8 mouse cellular contexts compared by ENCODE assay signal in the genomic region with DNA sequence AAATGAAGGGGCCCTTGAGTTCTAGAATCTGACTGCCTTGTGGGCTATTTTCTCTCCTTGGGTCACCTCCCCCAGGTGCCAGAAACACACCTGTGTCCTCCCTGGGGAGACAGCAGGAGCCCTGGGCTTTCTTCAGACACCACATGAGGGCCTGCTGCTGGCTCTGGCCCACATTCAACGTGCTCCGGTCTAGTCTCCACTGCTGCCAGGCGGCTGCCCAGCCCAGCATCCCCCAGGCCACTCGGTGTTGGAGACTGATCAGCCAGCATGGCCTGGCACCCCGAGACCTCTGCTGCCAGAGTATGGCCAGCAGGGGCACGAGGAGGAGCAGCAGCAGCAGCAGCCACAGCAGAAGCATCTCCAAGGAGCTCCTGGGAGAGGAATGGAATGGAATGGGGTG. TPM values are rescaled to one million over a fixed set of nuclear protein-coding genes. Genes with fewer than 3 reads are reported as not detected.
DNase-seq lines count a peak whose midpoint lies in the region; ATAC-seq and TF ChIP-seq lines count a peak whose summit lies in the region.

No protein-coding gene starts in this region.

- ATAC-seq in embryonic facial prominence, embryonic 12.5 days (ENCODE audit: insufficient number of reproducible peaks, insufficient read depth, low FRiP score, low TSS enrichment) = no peak
- ATAC-seq in intestine, embryonic 15.5 days = 0 out of 2 replicates have a peak, but pooled peaks have one; percentile 15
- ATAC-seq in neural tube, embryonic 11.5 days (ENCODE audit: insufficient read depth, low FRiP score, low TSS enrichment) = no peak

- peak overlapping the region; percentile 74 for H3K4me3 ChIP-seq in left cerebral cortex, adult 2 months
- peak overlapping the region; percentile 56 for H3K4me3 ChIP-seq in embryonic facial prominence, embryonic 12.5 days
- peak overlapping the region; percentile 57 for H3K4me3 ChIP-seq in intestine, embryonic 15.5 days (replicated peaks)
- 0 out of 2 replicates have a peak overlapping the region, but pooled peaks have one; percentile 35 for H3K4me3 ChIP-seq in neural tube, embryonic 11.5 days (ENCODE audit: low read depth, low read length)

- no peak for TF ChIP-seq CTCF in left cerebral cortex, adult 2 months (IDR thresholded peaks at IDR 0.05)

- H3K9me3 ChIP-seq in embryonic facial prominence, embryonic 12.5 days = no peaks in the 10 kb centered on the region
- H3K9me3 ChIP-seq in intestine, embryonic 15.5 days = no peaks in the 10 kb centered on the region
- H3K9me3 ChIP-seq in neural tube, embryonic 11.5 days (ENCODE audit: control insufficient read depth, low read length) = no peaks in the 10 kb centered on the region

- intact Hi-C loops in left cerebral cortex, adult 2 months (cut with DNase I) = loop anchor here (5.0 kb wide), 1 partner anchor 187 kb away; no protein-coding TSS in a partner anchor
- intact Hi-C loops in left cerebral cortex, postnatal 25 days (cut with DNase I) = no loop called here

- H3K4me2 ChIP-seq in embryonic facial prominence, embryonic 12.5 days (replicated peaks) = peak overlapping the region; percentile 52
- H3K4me2 ChIP-seq in intestine, embryonic 15.5 days (replicated peaks) = peak overlapping the region; percentile 71
- H3K4me2 ChIP-seq in neural tube, embryonic 11.5 days (ENCODE audit: low read depth) = peak overlapping the region; percentile 48; the same call in 1 of the 2 replicates

- H3K27ac ChIP-seq in left cerebral cortex, adult 2 months = no peak overlapping the region; the same call in 1 of the 2 replicates
- H3K27ac ChIP-seq in embryonic facial prominence, embryonic 12.5 days = no peak overlapping the region
- H3K27ac ChIP-seq in intestine, embryonic 15.5 days = no peak overlapping the region
- H3K27ac ChIP-seq in neural tube, embryonic 11.5 days (ENCODE audit: low read depth, low read length) = no peak overlapping the region

- DNase-seq in left cerebral cortex, adult 2 months (ENCODE audit: extremely low spot score in 1 of 2, low spot score in 2 of 2) = no peak
- no peak for DNase-seq in left cerebral cortex, postnatal 25 days (ENCODE audit: low spot score in 2 of 2)
- DNase-seq in neural tube, embryonic 11.5 days (ENCODE audit: low spot score) = no peak
- no peak for DNase-seq in B cell, adult 2 months
- DNase-seq in cerebellum, adult 11 months = no peak
- DNase-seq in cerebellum, adult 11-12 months = no peak

- H3K36me3 ChIP-seq in embryonic facial prominence, embryonic 12.5 days = no peaks in the 10 kb centered on the region
- H3K36me3 ChIP-seq in intestine, embryonic 15.5 days = no peaks in the 10 kb centered on the region
- no peaks in the 10 kb centered on the region for H3K36me3 ChIP-seq in neural tube, embryonic 11.5 days (ENCODE audit: control insufficient read depth, insufficient read depth, low read length)

- no peaks in the 10 kb centered on the region for H3K27me3 ChIP-seq in embryonic facial prominence, embryonic 12.5 days
- H3K27me3 ChIP-seq in intestine, embryonic 15.5 days (replicated peaks) = no peaks in the 10 kb centered on the region
- H3K27me3 ChIP-seq in neural tube, embryonic 11.5 days (ENCODE audit: control insufficient read depth, insufficient read depth, low read length) = no peaks in the 10 kb centered on the region

- H3K9ac ChIP-seq in embryonic facial prominence, embryonic 12.5 days = peak overlapping the region; percentile 52; the same call in 1 of the 2 replicates
- H3K9ac ChIP-seq in intestine, embryonic 15.5 days = peak overlapping the region; percentile 37
- H3K9ac ChIP-seq in neural tube, embryonic 11.5 days (ENCODE audit: low read length) = no peak overlapping the region; the same call in 1 of the 2 replicates

- WGBS in embryonic facial prominence, embryonic 12.5 days = 60% methylated on average over 6 of the region's 6 CpGs
- WGBS in intestine, embryonic 15.5 days = 59% methylated on average over 6 of the region's 6 CpGs
- 58% methylated on average over 6 of the region's 6 CpGs for WGBS in neural tube, embryonic 11.5 days

- 0 out of 2 replicates have a peak, but pooled peaks cover 4% of the 10 kb centered on the region for H3K4me1 ChIP-seq in embryonic facial prominence, embryonic 12.5 days
- H3K4me1 ChIP-seq in intestine, embryonic 15.5 days (replicated peaks) = peaks cover 9% of the 10 kb centered on the region
- H3K4me1 ChIP-seq in neural tube, embryonic 11.5 days (ENCODE audit: control insufficient read depth, insufficient read depth, low read length) = no peaks in the 10 kb centered on the region

RNA-seq across cellular contexts. Expression of a gene that starts 0.8 kb away (rescaled TPM):
- 1 to 10 TPM; 7.3 TPM for total RNA-seq in left cerebral cortex, adult 2 months (2021)
- 1 to 10 TPM; 6.3 to 9.7 TPM for total RNA-seq in left cerebral cortex, postnatal 25 days (2021)
- polyA plus RNA-seq in embryonic facial prominence, embryonic 12.5 days (2016; fragmentation: Nextera tagmentation; extraction: Ambion mirVana) = 5.9 and 6.3 TPM in 2 replicates
- 4.7 and 6.7 TPM in 2 replicates for polyA plus RNA-seq in intestine, embryonic 15.5 days (2015; fragmentation: Nextera tagmentation; extraction: Ambion mirVana)
- 2.2 and 2.4 TPM in 2 replicates for polyA plus RNA-seq in neural tube, embryonic 11.5 days (2014; fragmentation: Nextera tagmentation; extraction: Ambion mirVana)

RNA-seq across cellular contexts. Expression of a gene that starts 7.2 kb away (rescaled TPM):
- total RNA-seq in left cerebral cortex, adult 2 months (2021) = not detected
- 10 to 100 TPM in 1 of 2 experiments, not detected in 1; 27.1 TPM for total RNA-seq in left cerebral cortex, postnatal 25 days (2021)
- polyA plus RNA-seq in embryonic facial prominence, embryonic 12.5 days (2016; fragmentation: Nextera tagmentation; extraction: Ambion mirVana) = not detected in 2 replicates
- polyA plus RNA-seq in intestine, embryonic 15.5 days (2015; fragmentation: Nextera tagmentation; extraction: Ambion mirVana) = not detected in 2 replicates
- not detected in 2 replicates for polyA plus RNA-seq in neural tube, embryonic 11.5 days (2014; fragmentation: Nextera tagmentation; extraction: Ambion mirVana)

RNA-seq across cellular contexts. Expression of a gene that starts 10.2 kb away (rescaled TPM):
- 10 to 100 TPM; 17.2 to 18.4 TPM for total RNA-seq in left cerebral cortex, adult 2 months (2021)
- total RNA-seq in left cerebral cortex, postnatal 25 days (2021) = 10 to 100 TPM; 10.2 to 16.6 TPM
- polyA plus RNA-seq in embryonic facial prominence, embryonic 12.5 days (2016; fragmentation: Nextera tagmentation; extraction: Ambion mirVana) = 0.46 and 0.55 TPM in 2 replicates
- polyA plus RNA-seq in intestine, embryonic 15.5 days (2015; fragmentation: Nextera tagmentation; extraction: Ambion mirVana) = 0.18 and 0.19 TPM in 2 replicates
- 2.2 and 2.4 TPM in 2 replicates for polyA plus RNA-seq in neural tube, embryonic 11.5 days (2014; fragmentation: Nextera tagmentation; extraction: Ambion mirVana)

RNA-seq across cellular contexts. Expression of a gene that starts 32.0 kb away (rescaled TPM):
- 100 to 1,000 TPM; 139 to 142 TPM for total RNA-seq in left cerebral cortex, adult 2 months (2021)
- total RNA-seq in left cerebral cortex, postnatal 25 days (2021) = 100 to 1,000 TPM; 152 to 158 TPM
- 18.9 and 26.1 TPM in 2 replicates for polyA plus RNA-seq in embryonic facial prominence, embryonic 12.5 days (2016; fragmentation: Nextera tagmentation; extraction: Ambion mirVana)
- 26.1 and 26.3 TPM in 2 replicates for polyA plus RNA-seq in intestine, embryonic 15.5 days (2015; fragmentation: Nextera tagmentation; extraction: Ambion mirVana)
- polyA plus RNA-seq in neural tube, embryonic 11.5 days (2014; fragmentation: Nextera tagmentation; extraction: Ambion mirVana) = 58.8 and 63.3 TPM in 2 replicates

RNA-seq across cellular contexts. Expression of a gene that starts 56.3 kb away (rescaled TPM):
- total RNA-seq in left cerebral cortex, adult 2 months (2021) = not detected
- not detected for total RNA-seq in left cerebral cortex, postnatal 25 days (2021)
- 0.33 TPM in 1 of 2 replicates, not detected in the other for polyA plus RNA-seq in embryonic facial prominence, embryonic 12.5 days (2016; fragmentation: Nextera tagmentation; extraction: Ambion mirVana)
- polyA plus RNA-seq in intestine, embryonic 15.5 days (2015; fragmentation: Nextera tagmentation; extraction: Ambion mirVana) = 0.40 and 0.54 TPM in 2 replicates
- polyA plus RNA-seq in neural tube, embryonic 11.5 days (2014; fragmentation: Nextera tagmentation; extraction: Ambion mirVana) = not detected in 2 replicates
